Mouse (Mus musculus) layer of hippocampus, postnatal 14 days (tissue): ENCODE data around the gene Rab12. TPM values are rescaled to one million over a fixed set of nuclear protein-coding genes. Genes with fewer than 3 reads are reported as not detected.

Experiments used
- DNase-seq, 2 experiments: peaks; one replicate each; pipeline ENCODE4 v3.0.0; 2021 to 2022; ENCODE audit warnings: low spot score in 2 of 2, mixed read lengths in 1 of 2
- total RNA-seq, 2 experiments: library from RNA; stranded (reverse); gene quantifications; 2 replicates each; pipeline ENCODE4 v1.2.3; 2021

Rab12 gene
- total RNA-seq, 2 experiments from 2014 or later: 121 to 126 TPM

- peak; percentile 71 to 84 for DNase-seq
Measured at GRCm38 (mm10) chr17:66449460-66450341, 69.8 kb downstream of the Rab12 start, which contains the start of gene Mtcl1. TSS of gene Mtcl1 (minus strand) at chr17:66449750.

- peak; percentile 49 to 60 for DNase-seq
Measured at GRCm38 (mm10) chr17:66448421-66449405, 70.8 kb downstream of the Rab12 start.

GRCm38 (mm10) chr17:66447978-66448377, 71.6 kb downstream of the Rab12 start:
- no peak for DNase-seq

DNA sequence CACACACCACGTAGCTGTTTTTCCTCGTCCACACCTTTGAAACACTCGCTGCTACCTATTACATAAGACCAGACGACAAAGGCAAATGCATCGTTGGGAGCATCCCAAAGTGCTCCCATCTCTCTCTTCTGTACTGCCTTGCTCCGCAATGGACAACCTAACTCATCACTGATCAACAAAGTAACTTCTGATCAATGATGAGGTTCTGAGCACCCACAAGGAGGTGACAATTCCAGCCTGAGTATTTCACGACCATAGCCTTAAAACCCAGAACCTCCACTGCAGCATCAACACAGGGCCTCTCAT, 72.6 kb downstream of the Rab12 start:
- no peak for DNase-seq

DNA sequence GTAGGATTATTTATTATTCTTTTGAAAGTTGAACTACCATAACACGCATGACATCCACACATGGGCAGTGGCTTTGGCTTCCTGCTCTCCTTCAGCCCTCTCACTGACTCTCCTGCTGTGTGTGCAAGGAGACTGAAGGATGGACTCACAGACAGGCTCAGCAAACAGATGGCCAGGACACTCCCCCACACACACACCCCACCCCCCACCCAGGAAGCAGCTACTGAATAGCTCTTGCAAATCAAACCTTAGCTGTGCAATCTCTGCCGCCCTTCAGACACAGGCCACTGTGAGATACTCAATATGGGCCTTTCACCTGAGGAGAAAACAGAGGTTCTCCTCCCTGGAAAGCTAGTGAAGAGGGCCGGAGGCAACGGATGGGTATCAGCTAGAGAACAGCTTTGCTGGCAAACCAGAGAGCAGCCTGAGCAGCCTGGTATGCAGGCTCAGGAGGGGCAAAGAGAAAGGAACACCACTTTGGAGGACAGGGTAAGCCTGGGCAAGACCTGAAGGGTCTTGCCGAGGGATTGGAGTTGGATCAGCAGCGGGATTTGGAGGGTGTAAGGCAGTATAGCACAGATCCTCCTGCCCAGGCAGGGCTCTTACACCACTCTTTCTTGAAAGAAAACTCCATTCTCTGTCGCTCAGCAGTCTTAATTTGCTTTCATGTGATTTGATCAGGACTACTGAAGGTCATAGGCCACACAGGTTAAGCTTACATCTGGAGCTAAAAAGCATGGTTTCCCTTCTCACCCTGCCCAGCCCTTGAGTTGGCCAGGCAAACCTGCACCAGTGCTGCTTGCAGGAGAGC, 73.1 kb downstream of the Rab12 start:
- no peak for DNase-seq

Other genes starting within 250 kb of the Rab12 start
- gene Mtcl1, start 70.0 kb downstream of the Rab12 start, total RNA-seq: 10 to 100 TPM; 25.8 to 26.0 TPM
- not detected for gene Themis3, start 74.9 kb upstream of the Rab12 start, total RNA-seq